Mouse (Mus musculus) small intestine, adult 2 months (tissue): Measurements from ENCODE around the gene 1700025G04Rik.

Source experiments
- CTCF ChIP-seq: fragments of 200-500 bp; IDR thresholded peaks from 2 replicates; pipeline ENCODE4 v1.5.1; 2012; ENCODE audit warnings: low read depth, mild to moderate bottlenecking, control low read depth, inconsistent platforms, low read length, moderate library complexity, mixed read lengths; ENCODE audit not compliant: insufficient replicate concordance, insufficient read length; ENCODE audit errors: extremely low read depth
- POLR2A ChIP-seq: fragments of 200-500 bp; IDR thresholded peaks from 2 replicates; pipeline ENCODE4 v1.6.1; 2012; ENCODE audit warnings: low read depth, mild to moderate bottlenecking, control low read depth, inconsistent platforms, low read length, moderate library complexity

GRCm38 (mm10) chr1:151899964-151900363, 190.0 kb downstream of the 1700025G04Rik start:
- no peak for TF ChIP-seq POLR2A
- TF ChIP-seq CTCF: no peak
